Mouse (Mus musculus): ENCODE measurements around the gene Rpl18a.

- TF ChIP-seq NANOG (IDR thresholded peaks at IDR 0.05; ENCODE audit: borderline replicate concordance, low read length) (no peak), CTCF (conservative IDR thresholded peaks at IDR 0.05; ENCODE audit: low read length) (no peak), POU5F1 (IDR thresholded peaks at IDR 0.05; ENCODE audit: borderline replicate concordance, low read length) (no peak)
Measured at GRCm38 (mm10) chr8:70892022-70892895, 5.0 kb downstream of the Rpl18a start, which contains the start of gene Slc5a5.
